Mouse (Mus musculus): Measurements from ENCODE around the gene Galp. TPM values are rescaled to one million over a fixed set of nuclear protein-coding genes. Genes with fewer than 3 reads are reported as not detected.
A peak's percentile ranks its signal among the peaks of the same experiment; 100 is the strongest.
"Not testable (repeated sequence)": the region's sequence is repeated elsewhere in the genome, so short reads cannot be mapped to it uniquely, and the experiment has no call there.

Gene Galp
- polyA plus RNA-seq, 1 experiment from 2014 or later, result not detected

GRCm38 (mm10) chr7:6213144-6213543 lies 16.3 kb downstream of the Galp start:
- H3K9ac ChIP-seq (ENCODE audit: low read length), result no peak overlapping the region
- WGBS, result 43% methylated on average over 5 of the region's 5 CpGs
- DNase-seq (ENCODE audit: low spot score), result peak; percentile 36
- H3K4me1 ChIP-seq (ENCODE audit: control insufficient read depth, insufficient read depth, low read length), result no peaks in the 10 kb centered on the region
- no peaks in the 10 kb centered on the region for H3K27me3 ChIP-seq (ENCODE audit: control insufficient read depth, insufficient read depth, low read length)
- peaks cover 4% of the 10 kb centered on the region; the same call in 1 of the 2 replicates for H3K9me3 ChIP-seq (ENCODE audit: control insufficient read depth, low read length)
- H3K27ac ChIP-seq (replicated peaks; ENCODE audit: low read depth, low read length), result no peak overlapping the region
- no peak for ATAC-seq (ENCODE audit: insufficient number of reproducible peaks, low FRiP score, low TSS enrichment, low read depth)
- no peak overlapping the region for H3K4me3 ChIP-seq (ENCODE audit: low read depth, low read length)
- no peak overlapping the region for H3K4me2 ChIP-seq (ENCODE audit: low read depth, severe bottlenecking)
- no peaks in the 10 kb centered on the region for H3K36me3 ChIP-seq (ENCODE audit: control insufficient read depth, insufficient read depth, low read length)

- ATAC-seq (ENCODE audit: insufficient number of reproducible peaks, low FRiP score, low TSS enrichment, low read depth); H3K9me3 ChIP-seq (ENCODE audit: control insufficient read depth, low read length); H3K27ac ChIP-seq (replicated peaks; ENCODE audit: low read depth, low read length); H3K4me2 ChIP-seq (ENCODE audit: low read depth, severe bottlenecking); H3K9ac ChIP-seq (ENCODE audit: low read length); H3K36me3 ChIP-seq (ENCODE audit: control insufficient read depth, insufficient read depth, low read length); DNase-seq (ENCODE audit: low spot score); H3K27me3 ChIP-seq (ENCODE audit: control insufficient read depth, insufficient read depth, low read length); H3K4me3 ChIP-seq (ENCODE audit: low read depth, low read length); H3K4me1 ChIP-seq (ENCODE audit: control insufficient read depth, insufficient read depth, low read length): not testable (repeated sequence)
- 82% methylated on average over 3 of the region's 4 CpGs for WGBS
Observed at GRCm38 (mm10) chr7:6214691-6215090, 17.8 kb downstream of the Galp start.

DNA sequence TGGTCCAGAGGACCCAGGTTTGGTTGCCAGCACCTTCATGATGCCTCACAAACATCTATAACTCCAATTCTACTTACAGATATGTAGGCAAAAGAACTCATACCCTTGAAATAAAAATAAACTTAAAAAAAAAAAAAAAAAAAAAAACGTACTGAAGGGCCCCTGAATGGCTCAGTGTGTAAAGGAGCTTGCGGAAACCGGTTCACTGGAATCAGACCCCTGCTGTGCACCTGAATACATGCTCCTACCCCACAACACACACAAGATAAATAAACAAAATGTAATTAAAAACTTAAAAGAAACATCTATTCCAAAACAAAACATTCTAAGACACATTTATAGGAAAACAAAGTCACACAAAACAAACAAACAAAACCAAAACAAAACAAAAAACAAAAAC lies 23.3 kb downstream of the Galp start:
- Histone ChIP-seq H3K27me3 (ENCODE audit: control insufficient read depth, insufficient read depth, low read length) (no peaks in the 10 kb centered on the region), H3K4me2 (ENCODE audit: low read depth, severe bottlenecking) (no peak overlapping the region), H3K27ac (replicated peaks; ENCODE audit: low read depth, low read length) (no peak overlapping the region), H3K4me1 (ENCODE audit: control insufficient read depth, insufficient read depth, low read length) (no peaks in the 10 kb centered on the region), H3K9ac (ENCODE audit: low read length) (no peak overlapping the region), H3K4me3 (ENCODE audit: low read depth, low read length) (no peak overlapping the region), H3K9me3 (ENCODE audit: control insufficient read depth, low read length) (peaks cover 4% of the 10 kb centered on the region; the same call in 1 of the 2 replicates), H3K36me3 (ENCODE audit: control insufficient read depth, insufficient read depth, low read length) (no peaks in the 10 kb centered on the region)
- no peak for ATAC-seq (ENCODE audit: insufficient number of reproducible peaks, low FRiP score, low TSS enrichment, low read depth)
- WGBS, result 49% methylated on average over 3 of the region's 3 CpGs
- no peak for DNase-seq (ENCODE audit: low spot score)

DNA sequence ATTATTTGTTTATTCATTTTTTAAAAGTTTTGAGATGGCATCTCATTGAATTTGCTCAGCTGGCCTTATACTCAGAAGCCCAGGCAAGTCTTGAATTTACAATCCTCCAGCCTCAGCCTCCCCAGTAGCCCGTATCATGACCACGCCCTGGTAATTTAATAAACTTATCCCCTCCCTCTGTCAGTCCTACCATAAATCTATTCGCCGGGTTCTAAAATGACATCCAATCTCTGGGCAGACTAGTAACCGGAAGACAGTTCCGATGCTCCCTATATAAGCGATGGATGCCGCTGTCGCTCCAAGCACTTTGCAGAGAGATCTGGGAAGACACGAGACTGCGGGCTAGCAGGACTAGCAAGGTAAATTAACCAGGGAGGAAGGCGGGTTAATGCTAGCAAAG lies 25.1 kb downstream of the Galp start, which contains the start of gene Zscan5b:
Gene Zscan5b (plus strand): TSS at position 301 of the 400 bp plus-strand sequence.
- no peak for ATAC-seq (ENCODE audit: insufficient number of reproducible peaks, low FRiP score, low TSS enrichment, low read depth)
- H3K4me2 ChIP-seq (ENCODE audit: low read depth, severe bottlenecking), result no peak within 1 kb of the TSS
- H3K4me3 ChIP-seq (ENCODE audit: low read depth, low read length), result no peak within 1 kb of the TSS
- DNase-seq (ENCODE audit: low spot score), result no peak
- H3K36me3 ChIP-seq (ENCODE audit: control insufficient read depth, insufficient read depth, low read length), result no peaks in the 10 kb centered on the region
- H3K27me3 ChIP-seq (ENCODE audit: control insufficient read depth, insufficient read depth, low read length), result no peaks in the 10 kb centered on the region
- WGBS, result 91% methylated on average over 12 of the region's 12 CpGs
- H3K4me1 ChIP-seq (ENCODE audit: control insufficient read depth, insufficient read depth, low read length), result no peaks in the 10 kb centered on the region
- no peaks in the 10 kb centered on the region for H3K9me3 ChIP-seq (ENCODE audit: control insufficient read depth, low read length)
- H3K27ac ChIP-seq (replicated peaks; ENCODE audit: low read depth, low read length), result no peak within 1 kb of the TSS
- no peak within 1 kb of the TSS for H3K9ac ChIP-seq (ENCODE audit: low read length)

GRCm38 (mm10) chr7:6228491-6228890 lies 31.6 kb downstream of the Galp start:
- H3K4me2 ChIP-seq (ENCODE audit: low read depth, severe bottlenecking); H3K4me1 ChIP-seq (ENCODE audit: control insufficient read depth, insufficient read depth, low read length); H3K9ac ChIP-seq (ENCODE audit: low read length); H3K36me3 ChIP-seq (ENCODE audit: control insufficient read depth, insufficient read depth, low read length); H3K4me3 ChIP-seq (ENCODE audit: low read depth, low read length); H3K27ac ChIP-seq (replicated peaks; ENCODE audit: low read depth, low read length); H3K27me3 ChIP-seq (ENCODE audit: control insufficient read depth, insufficient read depth, low read length); ATAC-seq (ENCODE audit: insufficient number of reproducible peaks, low FRiP score, low TSS enrichment, low read depth); DNase-seq (ENCODE audit: low spot score); H3K9me3 ChIP-seq (ENCODE audit: control insufficient read depth, low read length): not testable (repeated sequence)
- 63% methylated on average over 8 of the region's 8 CpGs for WGBS

DNA sequence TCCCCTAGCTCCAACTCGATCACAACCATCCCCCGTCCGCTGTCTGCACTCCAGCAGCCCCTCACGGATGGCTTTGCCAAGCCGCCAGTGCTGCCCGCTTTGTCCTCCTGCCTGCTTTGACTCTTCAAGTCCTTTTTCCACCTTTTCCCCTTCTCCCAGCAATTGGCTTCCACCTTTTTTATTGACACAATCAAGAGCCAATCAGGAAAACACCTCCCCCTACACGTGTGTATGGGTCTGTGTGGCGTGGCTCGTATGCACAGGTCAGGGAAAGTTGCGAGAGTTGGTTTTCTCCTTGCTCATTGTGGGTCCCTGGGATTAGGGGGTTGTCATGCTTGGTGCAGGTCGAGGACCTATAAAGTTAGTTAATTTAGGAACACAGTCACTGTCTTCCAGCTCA lies 42.9 kb downstream of the Galp start:
- no peaks in the 10 kb centered on the region for H3K4me1 ChIP-seq (ENCODE audit: control insufficient read depth, insufficient read depth, low read length)
- no peak for ATAC-seq (ENCODE audit: insufficient number of reproducible peaks, low FRiP score, low TSS enrichment, low read depth)
- H3K9ac ChIP-seq (ENCODE audit: low read length), result no peak overlapping the region
- no peak overlapping the region for H3K4me3 ChIP-seq (ENCODE audit: low read depth, low read length)
- H3K9me3 ChIP-seq (ENCODE audit: control insufficient read depth, low read length), result no peaks in the 10 kb centered on the region
- 54% methylated on average over 11 of the region's 11 CpGs for WGBS
- no peak overlapping the region for H3K4me2 ChIP-seq (ENCODE audit: low read depth, severe bottlenecking)
- H3K27me3 ChIP-seq (ENCODE audit: control insufficient read depth, insufficient read depth, low read length), result no peaks in the 10 kb centered on the region
- DNase-seq (ENCODE audit: low spot score), result no peak
- no peaks in the 10 kb centered on the region for H3K36me3 ChIP-seq (ENCODE audit: control insufficient read depth, insufficient read depth, low read length)
- no peak overlapping the region for H3K27ac ChIP-seq (replicated peaks; ENCODE audit: low read depth, low read length)

DNA sequence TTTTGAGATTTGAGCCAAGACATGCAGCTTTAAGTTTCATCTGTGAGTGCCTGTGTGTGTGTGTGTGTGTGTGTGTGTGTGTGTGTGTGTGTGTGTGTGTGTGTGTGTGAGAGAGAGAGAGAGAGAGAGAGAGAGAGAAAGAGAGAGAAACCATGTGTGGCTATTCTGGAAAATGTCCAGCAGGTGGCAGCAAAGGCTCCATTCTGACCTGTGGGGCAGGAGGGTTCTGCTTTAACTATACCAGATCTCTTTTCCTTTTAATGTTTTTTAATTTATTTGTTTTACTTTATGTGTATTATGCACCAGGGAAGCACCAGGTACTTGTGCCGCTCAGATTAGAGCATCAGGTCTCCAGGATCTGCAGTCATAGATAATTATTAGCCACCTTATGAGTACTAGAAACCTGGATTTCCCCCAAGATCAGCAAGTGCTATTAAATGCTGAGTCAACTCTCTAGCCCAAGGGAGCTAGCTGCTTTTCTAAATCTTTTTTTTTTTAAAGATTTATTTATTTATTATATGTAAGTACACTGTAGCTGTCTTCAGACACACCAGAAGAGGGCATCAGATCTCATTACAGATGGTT lies 44.0 kb downstream of the Galp start:
- H3K9me3 ChIP-seq (ENCODE audit: control insufficient read depth, low read length); H3K36me3 ChIP-seq (ENCODE audit: control insufficient read depth, insufficient read depth, low read length); H3K4me2 ChIP-seq (ENCODE audit: low read depth, severe bottlenecking); ATAC-seq (ENCODE audit: insufficient number of reproducible peaks, low FRiP score, low TSS enrichment, low read depth); H3K4me3 ChIP-seq (ENCODE audit: low read depth, low read length); H3K27me3 ChIP-seq (ENCODE audit: control insufficient read depth, insufficient read depth, low read length); H3K27ac ChIP-seq (replicated peaks; ENCODE audit: low read depth, low read length); H3K9ac ChIP-seq (ENCODE audit: low read length); H3K4me1 ChIP-seq (ENCODE audit: control insufficient read depth, insufficient read depth, low read length): not testable (repeated sequence)
- peak; percentile 55 for DNase-seq (ENCODE audit: low spot score)
- WGBS, result 18% methylated on average over 1 of the region's 1 CpGs

DNA sequence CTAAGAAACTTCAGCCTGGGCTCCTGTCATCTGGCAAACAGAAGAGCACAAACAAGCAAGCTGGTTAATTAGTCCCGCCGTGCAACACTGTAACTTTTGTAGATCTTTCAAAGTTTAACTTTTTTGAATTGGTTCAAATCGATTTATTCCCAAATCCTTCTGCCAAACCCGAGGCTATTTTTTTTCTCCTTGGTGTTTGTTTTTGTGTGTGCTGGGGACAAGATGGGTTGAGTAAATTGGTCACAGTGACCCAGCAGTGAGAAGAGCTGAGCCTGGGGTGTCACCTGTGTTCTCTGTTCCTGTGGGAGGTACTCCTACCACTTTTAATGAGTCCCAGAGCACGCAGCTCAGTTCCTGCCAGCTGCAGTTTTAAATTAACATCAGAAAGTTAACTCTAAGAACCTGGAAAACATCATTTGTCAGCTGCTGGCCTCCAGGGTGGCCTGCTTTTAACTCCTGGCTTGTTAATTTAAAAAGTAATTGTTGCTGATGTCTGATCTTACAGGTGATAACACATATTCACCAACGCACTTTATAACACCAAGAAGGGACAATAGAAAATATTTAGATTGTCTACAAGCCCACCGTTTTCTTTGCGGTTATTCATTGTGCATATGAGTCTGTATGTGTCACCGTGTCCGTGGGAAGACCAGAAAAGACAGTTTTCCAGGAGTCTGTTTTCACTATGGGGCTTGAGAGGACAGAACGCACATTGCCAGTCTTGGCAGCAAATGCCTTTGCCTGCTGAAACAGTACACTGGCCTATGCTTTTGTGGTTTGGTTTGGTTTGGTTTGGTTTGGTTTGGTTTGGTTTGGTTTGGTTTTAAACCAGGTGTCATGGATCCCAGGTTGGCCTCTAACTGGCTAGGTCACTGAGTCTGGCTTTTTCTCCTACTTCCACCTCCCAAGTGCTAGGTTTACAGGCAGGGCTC lies 47.7 kb downstream of the Galp start:
- H3K4me1 ChIP-seq (ENCODE audit: control insufficient read depth, insufficient read depth, low read length), result no peaks in the 10 kb centered on the region
- no peaks in the 10 kb centered on the region; the same call in 1 of the 2 replicates for H3K9me3 ChIP-seq (ENCODE audit: control insufficient read depth, low read length)
- 14% methylated on average over 11 of the region's 11 CpGs for WGBS
- H3K36me3 ChIP-seq (ENCODE audit: control insufficient read depth, insufficient read depth, low read length), result no peaks in the 10 kb centered on the region
- DNase-seq (ENCODE audit: low spot score), result peak; percentile 55
- no peaks in the 10 kb centered on the region for H3K27me3 ChIP-seq (ENCODE audit: control insufficient read depth, insufficient read depth, low read length)
- H3K27ac ChIP-seq (replicated peaks; ENCODE audit: low read depth, low read length), result no peak overlapping the region
- no peak overlapping the region for H3K9ac ChIP-seq (ENCODE audit: low read length)
- no peak overlapping the region for H3K4me3 ChIP-seq (ENCODE audit: low read depth, low read length)
- no peak overlapping the region for H3K4me2 ChIP-seq (ENCODE audit: low read depth, severe bottlenecking)
- peak; percentile 74; the same call in 1 of the 2 replicates for ATAC-seq (ENCODE audit: insufficient number of reproducible peaks, low FRiP score, low TSS enrichment, low read depth)
